Mouse (Mus musculus): ENCODE data around the gene Olfr728.

Olfr728 gene

GRCm38 (mm10) chr14:50142580-50142979 lies at the start of gene Olfr728:
Olfr728 (minus strand) TSS chr14:50142680.
- no peak for DNase-seq (ENCODE audit: low spot score)

GRCm38 (mm10) chr14:50188098-50188497 lies 45.6 kb upstream of the Olfr728 start, which contains the start of gene Olfr730:
Olfr730 (minus strand) TSS chr14:50188198.
- DNase-seq (ENCODE audit: low spot score), result no peak

- DNase-seq (ENCODE audit: low spot score), result no peak
Observed at GRCm38 (mm10) chr14:50152810-50153209, 10.3 kb upstream of the Olfr728 start, which contains the start of gene Olfr729. Olfr729 (minus strand) TSS chr14:50152910.

- DNase-seq (ENCODE audit: low spot score), result no peak
Observed at GRCm38 (mm10) chr14:50122886-50123285, 19.6 kb downstream of the Olfr728 start, which contains the start of gene Olfr727. Olfr727 (plus strand) TSS chr14:50123186.

GRCm38 (mm10) chr14:50090853-50091252 lies 51.6 kb downstream of the Olfr728 start, which contains the start of gene Olfr726:
Olfr726 (minus strand) TSS chr14:50090953.
- DNase-seq (ENCODE audit: low spot score), result no peak

Measured in ovary, postnatal 10 days (tissue).